Mouse (Mus musculus) cortical plate, adult 2 months (tissue): ENCODE measurements at regions not wholly inside any gene's neighbourhood (a gene's known extent, or its start where the extent isn't known, plus 50 kb on each side); places are given as distances from the start of the nearest gene placed in this dataset.

Source experiments
- CTCF ChIP-seq: fragments of 200-500 bp; IDR thresholded peaks from 2 replicates; pipeline ENCODE4 v1.5.1; 2011; ENCODE audit warnings: mild to moderate bottlenecking, control low read depth, low read length; ENCODE audit not compliant: insufficient read depth; ENCODE audit errors: extremely low read depth
- POLR2A ChIP-seq: fragments of 200-500 bp; IDR thresholded peaks from 2 replicates; pipeline ENCODE4 v1.6.1; 2011; ENCODE audit warnings: mild to moderate bottlenecking, low read length, control low read depth; ENCODE audit not compliant: insufficient read depth; ENCODE audit errors: extremely low read depth

DNA sequence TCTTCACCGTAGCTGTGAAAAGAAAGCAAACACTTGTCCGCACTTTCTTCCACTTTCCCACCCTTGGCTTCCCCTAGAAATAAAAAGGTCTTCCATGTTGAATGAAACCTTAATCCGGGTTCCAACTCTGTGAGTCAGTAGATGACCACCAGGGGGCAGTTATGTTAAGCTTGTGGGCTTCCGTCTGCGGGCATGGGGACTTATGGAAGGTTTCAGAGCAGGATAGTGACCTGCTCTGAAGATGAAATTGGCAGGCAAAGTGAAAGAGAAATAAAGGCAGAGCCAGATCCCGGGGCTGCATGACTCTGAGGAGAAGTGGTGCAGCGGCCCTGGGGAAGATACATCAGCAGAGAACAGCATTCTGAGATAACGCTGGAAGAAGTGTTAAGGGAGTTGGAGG lies 139.1 kb downstream of the Ndfip2 start:
- TF ChIP-seq CTCF, result peak; percentile 72
- no peak for TF ChIP-seq POLR2A
